Mouse (Mus musculus) lung, embryonic 14.5 days (tissue): ENCODE measurements around the gene Itgb6. TPM values are rescaled to one million over a fixed set of nuclear protein-coding genes. Genes with fewer than 3 reads are reported as not detected.

ENCODE experiments used
- ATAC-seq: fragments of 200-750 bp; cut with Nextera tagmentation; 2 replicates; pipeline ENCODE4 v1.8.0; 2017; ENCODE audit warnings: mild to moderate bottlenecking, moderate TSS enrichment, moderate library complexity; ENCODE audit not compliant: insufficient read depth
- DNase-seq: peaks from one replicate; pipeline ENCODE4 v3.0.0-alpha.2; 2015
- H3K27ac ChIP-seq: fragments of 300-500 bp; sonication (generic); 2 replicates; pipeline ENCODE4 v1.5.1; 2014; ENCODE audit warnings: low read depth, mild to moderate bottlenecking, moderate library complexity
- H3K27me3 ChIP-seq: fragments of 300-500 bp; sonication (generic); 2 replicates; pipeline ENCODE4 v1.6.1; 2014; ENCODE audit warnings: low read length, control low read depth; ENCODE audit not compliant: insufficient read depth
- H3K36me3 ChIP-seq: fragments of 300-500 bp; sonication (generic); 2 replicates; pipeline ENCODE4 v1.6.1; 2014; ENCODE audit warnings: control low read depth; ENCODE audit not compliant: insufficient read depth
- H3K4me1 ChIP-seq: fragments of 300-500 bp; sonication (generic); 2 replicates; pipeline ENCODE4 v1.6.1; 2014; ENCODE audit warnings: antibody characterized with exemption, control low read depth; ENCODE audit not compliant: insufficient read depth
- H3K4me2 ChIP-seq: fragments of 300-500 bp; sonication (generic); 2 replicates; pipeline ENCODE4 v1.6.1; 2014; ENCODE audit warnings: mild to moderate bottlenecking
- H3K4me3 ChIP-seq: fragments of 300-500 bp; sonication (generic); 2 replicates; pipeline ENCODE4 v1.5.1; 2014; ENCODE audit warnings: low read depth, low read length
- H3K9ac ChIP-seq: fragments of 300-500 bp; sonication (generic); 2 replicates; pipeline ENCODE4 v1.6.1; 2014
- H3K9me3 ChIP-seq: fragments of 300-500 bp; sonication (generic); 2 replicates; pipeline ENCODE4 v1.6.1; 2016; ENCODE audit warnings: low read depth, low read length, control low read depth
- CTCF ChIP-seq: IDR thresholded peaks from 2 replicates; pipeline ENCODE4 v1.5.1; 2016; ENCODE audit warnings: antibody characterized with exemption, low read depth
- WGBS: fragments of 180-500 bp; shearing (Covaris S2); extraction: QIAGEN DNeasy Blood & Tissue Kit; methylation state at CpG from one replicate; pipeline ENCODE4 v1.1.7; 2014; 5-methylcytosine and 5-hydroxymethylcytosine counted together
- polyA plus RNA-seq: library from polyadenylated mRNA; unstranded; fragments of >200 nt; fragmentation: Nextera tagmentation; extraction: Ambion mirVana; gene quantifications from 2 replicates; pipeline ENCODE4 v1.2.1, GENCODE M21; 2014

Itgb6 gene
- polyA plus RNA-seq, 1 experiment from 2014 or later = 5.5 TPM

DNA sequence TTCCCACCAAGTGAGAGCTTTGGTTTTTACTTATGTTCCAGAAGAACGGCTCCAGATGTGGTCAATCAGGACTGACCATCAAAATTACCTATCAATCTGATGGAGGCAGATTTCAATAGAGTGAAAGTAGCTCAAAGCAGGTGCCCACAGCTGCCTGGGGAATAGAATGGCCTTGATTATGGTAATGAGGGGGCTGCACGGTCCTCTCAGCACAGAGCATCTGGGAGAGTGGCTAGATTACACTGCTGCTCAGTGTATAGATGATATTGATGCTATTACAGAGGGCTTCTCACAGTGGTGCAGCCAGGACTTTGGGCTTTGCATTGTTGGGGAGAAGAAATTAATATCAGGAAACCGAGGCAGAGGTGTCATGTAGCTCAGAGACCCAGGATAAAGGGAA lies 110.8 kb downstream of the Itgb6 start:
- Histone ChIP-seq H3K9me3 (no peaks in the 10 kb centered on the region), H3K9ac (no peak overlapping the region), H3K36me3 (no peaks in the 10 kb centered on the region), H3K4me1 (no peaks in the 10 kb centered on the region), H3K4me2 (no peak overlapping the region), H3K4me3 (no peak overlapping the region), H3K27me3 (no peaks in the 10 kb centered on the region), H3K27ac (no peak overlapping the region)
- TF ChIP-seq CTCF = no peak
- 65% methylated on average over 3 of the region's 3 CpGs for WGBS
- ATAC-seq (no peak), DNase-seq (no peak)

DNA sequence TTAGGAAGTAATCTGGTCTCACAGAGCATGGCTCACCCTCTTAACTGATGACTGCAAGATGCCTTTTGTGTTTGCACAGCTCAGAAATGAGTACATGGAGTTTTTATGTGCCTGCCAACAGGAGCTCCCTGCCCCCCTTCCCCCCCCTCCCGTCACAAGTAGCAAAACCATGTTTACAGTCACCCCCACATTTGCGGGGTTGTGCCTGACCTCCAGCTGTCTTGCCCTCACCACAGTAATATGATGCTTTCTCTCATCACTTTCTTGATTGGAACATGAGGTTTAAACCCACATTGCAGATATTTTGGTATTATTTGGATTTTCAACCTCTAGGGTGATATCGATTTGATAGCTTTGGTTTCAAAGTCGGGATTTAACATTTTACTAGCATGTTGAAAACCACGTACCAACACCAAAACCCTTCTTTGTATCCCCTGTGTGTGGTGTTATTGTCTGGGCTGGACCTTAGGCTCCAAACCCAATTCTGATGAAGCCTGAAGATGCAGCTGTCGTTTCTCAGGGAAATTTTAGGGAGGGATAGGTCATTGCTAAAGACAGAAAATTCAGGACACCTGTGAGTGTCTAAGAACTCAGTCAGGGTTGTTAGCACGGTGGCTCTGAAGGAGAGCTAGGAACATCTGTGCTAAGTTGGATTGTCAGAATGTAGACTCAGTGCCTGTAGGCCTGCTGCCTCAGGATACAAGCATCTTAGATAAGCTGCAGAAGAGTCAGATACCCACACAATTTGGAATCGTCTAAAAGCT lies 112.8 kb downstream of the Itgb6 start:
- Histone ChIP-seq H3K27me3 (no peaks in the 10 kb centered on the region), H3K4me1 (no peaks in the 10 kb centered on the region), H3K4me2 (no peak overlapping the region), H3K27ac (no peak overlapping the region), H3K9ac (no peak overlapping the region), H3K36me3 (no peaks in the 10 kb centered on the region), H3K9me3 (no peaks in the 10 kb centered on the region), H3K4me3 (no peak overlapping the region)
- ATAC-seq = no peak
- WGBS = 55% methylated on average over 8 of the region's 8 CpGs
- no peak for DNase-seq
- no peak for TF ChIP-seq CTCF

DNA sequence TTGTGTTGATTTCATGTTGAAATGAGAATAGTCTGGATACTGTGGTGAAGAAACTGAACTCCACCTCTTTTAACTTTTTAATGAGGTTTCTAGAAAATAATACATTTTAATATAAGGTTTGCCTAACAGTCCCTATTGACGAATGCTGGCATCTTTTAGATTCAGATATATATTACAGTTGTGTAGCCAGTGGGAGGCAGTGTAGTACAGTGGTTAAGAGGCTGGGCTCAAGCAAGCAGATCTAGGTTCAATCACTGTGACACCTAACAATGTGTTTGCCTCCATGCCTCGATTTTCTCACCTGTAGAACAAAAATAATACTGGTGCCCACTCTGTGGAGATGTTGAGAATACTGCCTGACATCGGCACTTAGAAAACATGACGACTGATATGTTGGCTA lies 114.5 kb downstream of the Itgb6 start:
- DNase-seq (peak; percentile 60), ATAC-seq (no peak)
- Histone ChIP-seq H3K27me3 (no peaks in the 10 kb centered on the region), H3K36me3 (no peaks in the 10 kb centered on the region), H3K4me3 (no peak overlapping the region), H3K4me1 (no peaks in the 10 kb centered on the region), H3K9ac (no peak overlapping the region), H3K27ac (no peak overlapping the region), H3K9me3 (no peaks in the 10 kb centered on the region), H3K4me2 (no peak overlapping the region)
- TF ChIP-seq CTCF = peak; percentile 42; the same call in 1 of the 2 replicates
- WGBS = 58% methylated on average over 4 of the region's 4 CpGs

DNA sequence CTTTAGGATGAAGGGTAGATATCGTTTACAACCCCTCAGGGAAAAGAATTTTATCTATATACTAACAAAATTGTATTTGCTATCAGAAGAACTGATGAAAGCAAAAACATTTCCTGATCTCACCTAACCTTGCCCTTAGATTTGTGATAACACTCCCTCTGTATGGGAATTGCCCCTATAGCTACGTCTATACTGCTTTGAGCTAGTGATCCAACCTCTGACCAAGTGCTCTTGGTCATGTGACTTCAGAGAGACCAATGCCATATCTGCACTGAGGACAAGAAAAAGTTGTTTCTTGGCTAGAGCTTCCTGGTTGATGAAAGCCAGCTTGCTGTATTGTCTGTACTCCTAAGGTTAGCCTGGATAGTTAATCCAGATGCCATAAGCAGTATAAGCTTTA lies 121.1 kb downstream of the Itgb6 start:
- H3K4me1 ChIP-seq = no peaks in the 10 kb centered on the region
- ATAC-seq (no peak), DNase-seq (no peak)
- H3K9me3 ChIP-seq = no peaks in the 10 kb centered on the region
- H3K4me3 ChIP-seq = no peak overlapping the region
- WGBS = 75% methylated on average over 2 of the region's 2 CpGs
- no peak overlapping the region for H3K4me2 ChIP-seq
- no peak for TF ChIP-seq CTCF
- H3K27me3 ChIP-seq = no peaks in the 10 kb centered on the region
- no peak overlapping the region for H3K9ac ChIP-seq
- no peak overlapping the region for H3K27ac ChIP-seq
- H3K36me3 ChIP-seq = no peaks in the 10 kb centered on the region

DNA sequence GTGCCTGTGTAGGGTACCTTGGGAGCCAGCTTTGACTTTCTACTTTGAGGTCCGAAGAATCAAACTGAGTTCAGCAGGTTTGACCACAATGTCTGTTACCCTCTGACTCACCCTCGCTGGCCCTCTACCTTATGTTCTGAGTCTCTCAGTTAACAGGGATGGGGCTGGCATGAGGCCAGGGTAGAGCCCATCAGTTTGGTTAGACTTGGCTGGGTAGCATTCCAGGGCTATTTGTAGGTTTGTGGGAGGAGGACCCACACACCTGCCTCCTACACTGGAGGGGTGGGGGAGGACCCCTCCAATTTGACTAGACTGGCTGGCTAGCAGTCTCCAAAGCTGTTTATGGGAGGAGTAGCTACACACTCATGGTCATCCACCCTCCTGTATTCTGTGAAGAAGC lies 121.6 kb downstream of the Itgb6 start:
- Histone ChIP-seq H3K36me3 (no peaks in the 10 kb centered on the region), H3K4me1 (no peaks in the 10 kb centered on the region), H3K27ac (no peak overlapping the region), H3K9ac (no peak overlapping the region), H3K27me3 (no peaks in the 10 kb centered on the region), H3K4me2 (no peak overlapping the region), H3K9me3 (no peaks in the 10 kb centered on the region), H3K4me3 (no peak overlapping the region)
- TF ChIP-seq CTCF = no peak
- DNase-seq = no peak
- ATAC-seq = no peak
- 79% methylated on average over 2 of the region's 2 CpGs for WGBS

DNA sequence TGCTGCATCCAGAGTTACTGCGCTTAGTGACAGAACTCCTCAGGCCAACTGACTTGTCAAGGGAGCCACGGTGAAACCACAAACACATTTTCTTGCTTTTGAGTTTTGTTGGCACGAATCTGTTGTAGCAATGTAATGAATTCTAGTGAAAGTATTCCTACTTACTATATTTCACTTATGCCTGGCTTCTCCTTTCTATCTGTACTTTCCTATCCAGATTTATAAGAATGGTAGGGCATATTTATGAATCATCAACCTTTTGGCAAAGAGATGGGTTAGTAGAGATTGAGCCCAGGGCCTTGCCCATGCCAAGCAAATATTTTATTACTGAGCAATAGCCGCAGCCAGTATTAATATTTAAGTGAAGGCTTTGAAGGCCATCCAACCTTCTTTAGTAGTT lies 139.0 kb downstream of the Itgb6 start:
- ATAC-seq (no peak), DNase-seq (no peak)
- no peak for TF ChIP-seq CTCF
- H3K27me3 ChIP-seq = no peaks in the 10 kb centered on the region
- H3K27ac ChIP-seq = no peak overlapping the region
- no peak overlapping the region for H3K4me3 ChIP-seq
- no peaks in the 10 kb centered on the region for H3K9me3 ChIP-seq
- WGBS = 79% methylated on average over 4 of the region's 4 CpGs
- no peak overlapping the region for H3K4me2 ChIP-seq
- H3K9ac ChIP-seq = no peak overlapping the region
- no peaks in the 10 kb centered on the region for H3K4me1 ChIP-seq
- no peaks in the 10 kb centered on the region for H3K36me3 ChIP-seq

DNA sequence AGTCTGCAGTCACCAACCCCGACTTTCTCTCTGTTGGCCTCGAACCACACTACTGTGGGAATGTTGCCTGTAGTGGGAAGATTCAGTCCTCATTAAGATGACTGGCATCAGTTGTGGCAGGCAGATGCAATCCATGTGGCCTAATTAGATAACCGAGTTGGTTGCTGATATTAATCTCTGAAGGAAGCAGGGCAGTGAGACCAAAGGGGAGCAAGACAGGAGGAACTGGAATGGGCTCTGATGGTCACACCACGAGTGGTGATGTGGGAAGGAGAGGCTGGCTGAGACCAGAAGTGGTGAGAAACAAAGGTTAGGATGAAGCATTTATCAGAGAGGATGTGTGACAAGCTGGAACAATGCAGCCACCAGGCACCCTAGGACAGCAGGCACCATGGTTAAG lies 167.9 kb downstream of the Itgb6 start:
- 64% methylated on average over 4 of the region's 4 CpGs for WGBS
- TF ChIP-seq CTCF = no peak
- no peaks in the 10 kb centered on the region for H3K9me3 ChIP-seq

More for the DNA sequence above, 167.9 kb downstream of the Itgb6 start:
- Histone ChIP-seq H3K36me3 (no peaks in the 10 kb centered on the region), H3K9ac (no peak overlapping the region), H3K4me3 (no peak overlapping the region), H3K27me3 (no peaks in the 10 kb centered on the region), H3K4me2 (no peak overlapping the region), H3K27ac (no peak overlapping the region), H3K4me1 (peaks cover 8% of the 10 kb centered on the region; the same call in 1 of the 2 replicates)
- ATAC-seq = no peak
- DNase-seq = no peak
